Mouse (Mus musculus): ENCODE data around the gene Tdo2. TPM values are rescaled to one million over a fixed set of nuclear protein-coding genes. Genes with fewer than 3 reads are reported as not detected.

The Tdo2 gene
- polyA plus RNA-seq, 1 experiment from 2014 or later, result 0.14 TPM

GRCm38 (mm10) chr3:81985100-81985499 lies 9.1 kb upstream of the Tdo2 start:
- H3K27me3 ChIP-seq, result peaks cover 74% of the 10 kb centered on the region
- ATAC-seq (no peak), DNase-seq (ENCODE audit: low read depth, low spot score) (no peak)
- CTCF ChIA-PET, result no interaction called here
- in situ Hi-C loops (cut with MboI; ENCODE audit: low pct_unique_long_range_greater_than_20kb), result no loop called here
- TF ChIP-seq CTCF (IDR thresholded peaks at IDR 0.05), result no peak
- POLR2A ChIA-PET, result no interaction called here

DNA sequence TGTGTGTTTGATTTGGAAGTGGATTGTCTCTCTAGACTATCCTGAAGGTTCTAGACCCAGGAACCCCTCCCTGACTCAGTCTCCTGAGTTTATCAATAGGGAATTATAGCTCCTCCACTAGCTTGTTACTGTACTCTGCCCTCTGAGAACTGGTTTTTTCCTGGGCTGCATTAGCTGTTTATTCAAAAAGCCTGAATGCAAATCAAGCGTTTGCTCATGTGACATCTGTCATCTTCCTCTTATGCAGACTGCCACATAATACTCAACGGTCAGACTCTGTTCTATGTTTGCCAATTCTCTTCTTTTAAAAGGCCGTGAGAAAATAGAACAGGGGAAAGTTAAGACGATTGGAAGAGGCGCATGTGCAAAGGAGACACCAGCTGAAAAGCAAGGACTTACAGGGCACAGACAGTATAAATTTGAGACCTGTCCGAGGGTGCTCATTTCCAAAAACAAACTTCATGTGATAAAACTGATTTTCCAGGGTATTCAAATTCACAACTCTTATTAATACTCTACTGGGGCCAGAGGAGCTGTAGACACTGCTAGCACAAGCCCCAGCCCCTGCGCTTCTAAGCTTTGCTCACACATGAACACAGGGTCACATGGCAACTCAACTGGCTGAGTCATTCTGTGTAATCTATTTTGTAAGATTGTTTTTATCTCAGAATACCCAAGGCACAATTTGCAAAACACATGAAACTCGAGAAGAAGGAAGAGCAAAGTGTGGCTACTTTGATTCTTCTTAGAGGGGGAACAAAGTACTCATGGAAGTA lies 7.3 kb upstream of the Tdo2 start:
- ChIA-PET POLR2A (no interaction called here), CTCF (interaction anchor here (0.7 to 1.7 kb wide), 2 partner anchors 10 to 16 kb away, joined by 3 to 4 read pairs; no protein-coding TSS in a partner anchor)
- ATAC-seq, result no peak
- no peak for TF ChIP-seq CTCF (IDR thresholded peaks at IDR 0.05)
- in situ Hi-C loops (cut with MboI; ENCODE audit: low pct_unique_long_range_greater_than_20kb), result no loop called here
- DNase-seq (ENCODE audit: low read depth, low spot score), result no peak
- peaks cover 77% of the 10 kb centered on the region for H3K27me3 ChIP-seq

- ATAC-seq, result no peak
- POLR2A ChIA-PET, result no interaction called here
- in situ Hi-C loops (cut with MboI; ENCODE audit: low pct_unique_long_range_greater_than_20kb), result no loop called here
- TF ChIP-seq CTCF (IDR thresholded peaks at IDR 0.05), result no peak
- CTCF ChIA-PET, result no interaction called here
- peaks cover 81% of the 10 kb centered on the region for H3K27me3 ChIP-seq
- no peak for DNase-seq (ENCODE audit: low read depth, low spot score)
Observed at GRCm38 (mm10) chr3:81981990-81982389, 6.0 kb upstream of the Tdo2 start, which contains the start of gene Asic5. TSS of gene Asic5 (plus strand) at chr3:81982290.

DNA sequence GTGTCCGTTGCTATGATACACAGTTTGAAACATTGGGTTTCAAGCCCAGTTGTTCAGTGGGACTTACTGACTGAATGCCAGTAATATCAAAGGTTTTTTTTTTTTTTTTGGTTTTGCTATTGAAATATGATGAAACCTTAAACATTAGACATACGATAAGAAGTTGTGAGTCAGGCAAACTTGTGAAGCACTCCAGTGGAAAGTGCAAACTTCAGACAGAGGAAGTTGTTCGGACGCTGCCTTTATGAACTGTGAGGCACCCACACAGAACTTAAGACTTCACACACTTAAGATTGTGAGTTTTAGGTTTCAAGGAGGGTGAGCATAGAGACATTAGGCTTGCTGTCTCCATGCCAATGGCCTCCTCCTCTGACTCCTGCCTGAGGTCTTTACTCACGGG lies 5.6 kb upstream of the Tdo2 start:
- in situ Hi-C loops (cut with MboI; ENCODE audit: low pct_unique_long_range_greater_than_20kb), result no loop called here
- ChIA-PET POLR2A (no interaction called here), CTCF (no interaction called here)
- ATAC-seq, result no peak
- no peak for DNase-seq (ENCODE audit: low read depth, low spot score)
- TF ChIP-seq CTCF (IDR thresholded peaks at IDR 0.05), result no peak
- H3K27me3 ChIP-seq, result peaks cover 78% of the 10 kb centered on the region

- ChIA-PET CTCF (interaction anchor here (1.1 to 1.6 kb wide), 3 partner anchors 10 to 43 kb away, joined by 3 to 4 read pairs (median 3); partner anchors contain the start of gene Ctso), POLR2A (no interaction called here)
- ATAC-seq (no peak), DNase-seq (ENCODE audit: low read depth, low spot score) (no peak)
- no peak for TF ChIP-seq CTCF (IDR thresholded peaks at IDR 0.05)
- peaks cover 74% of the 10 kb centered on the region for H3K27me3 ChIP-seq
- in situ Hi-C loops (cut with MboI; ENCODE audit: low pct_unique_long_range_greater_than_20kb), result no loop called here
Observed at GRCm38 (mm10) chr3:81975607-81976006, 395 bp downstream of the Tdo2 start.

DNA sequence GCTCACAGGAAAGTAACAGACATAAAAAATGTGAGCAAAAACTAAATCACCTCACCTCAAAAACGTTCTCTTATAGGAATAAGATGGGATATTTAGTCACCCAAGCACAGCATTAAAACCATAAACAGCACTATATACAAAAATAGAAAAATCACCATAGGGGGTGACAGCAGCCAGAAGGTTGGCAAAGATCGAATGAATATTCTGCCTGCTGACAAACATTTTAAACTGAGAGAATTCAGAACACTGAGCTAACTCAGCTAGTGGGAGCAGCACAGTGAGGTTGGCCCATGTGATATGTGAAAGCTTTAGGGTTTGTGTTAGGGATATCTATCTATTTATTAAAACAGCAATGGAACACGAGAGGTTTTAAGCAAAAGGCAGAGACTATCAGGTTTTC lies 11.4 kb downstream of the Tdo2 start:
- ATAC-seq, result no peak
- in situ Hi-C loops (cut with MboI; ENCODE audit: low pct_unique_long_range_greater_than_20kb), result no loop called here
- ChIA-PET CTCF (interaction anchor here (1.0 kb wide), 1 partner anchor 17 kb away, joined by 3 read pairs; no protein-coding TSS in a partner anchor), POLR2A (no interaction called here)
- no peak for DNase-seq (ENCODE audit: low read depth, low spot score)
- peaks cover 62% of the 10 kb centered on the region for H3K27me3 ChIP-seq
- no peak for TF ChIP-seq CTCF (IDR thresholded peaks at IDR 0.05)

- CTCF ChIA-PET, result no interaction called here
- no peak for DNase-seq (ENCODE audit: low read depth, low spot score)
- no peak for TF ChIP-seq CTCF (IDR thresholded peaks at IDR 0.05)
- in situ Hi-C loops (cut with MboI; ENCODE audit: low pct_unique_long_range_greater_than_20kb), result no loop called here
- POLR2A ChIA-PET, result no interaction called here
- ATAC-seq, result no peak
- H3K27me3 ChIP-seq, result peaks cover 55% of the 10 kb centered on the region
Observed at GRCm38 (mm10) chr3:81963768-81964167, 12.2 kb downstream of the Tdo2 start.

GRCm38 (mm10) chr3:81961336-81961735 lies 14.7 kb downstream of the Tdo2 start:
- CTCF ChIA-PET, result no interaction called here
- DNase-seq (ENCODE audit: low read depth, low spot score) (no peak), ATAC-seq (no peak)
- in situ Hi-C loops (cut with MboI; ENCODE audit: low pct_unique_long_range_greater_than_20kb), result no loop called here
- no peak for TF ChIP-seq CTCF (IDR thresholded peaks at IDR 0.05)
- H3K27me3 ChIP-seq, result peaks cover 31% of the 10 kb centered on the region
- POLR2A ChIA-PET, result no interaction called here

DNA sequence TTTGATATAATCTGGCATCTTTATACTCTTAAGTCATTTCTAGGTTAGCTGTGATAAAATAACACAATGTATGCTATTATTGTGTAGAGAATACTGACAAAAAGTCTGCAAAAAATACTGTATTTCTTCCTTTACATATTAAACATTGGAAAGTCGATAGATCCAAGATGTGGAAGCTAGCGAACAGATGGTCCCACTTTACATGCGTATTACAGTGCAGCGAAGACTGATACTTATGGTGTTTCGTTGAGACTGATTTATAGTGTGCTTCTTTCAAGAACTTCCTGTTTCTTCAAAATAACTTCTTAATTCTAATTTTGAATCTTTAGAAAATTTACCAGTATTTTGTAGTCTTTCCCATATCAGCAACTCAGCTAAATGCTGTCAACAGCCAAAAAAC lies 18.5 kb downstream of the Tdo2 start:
- no peak for TF ChIP-seq CTCF (IDR thresholded peaks at IDR 0.05)
- ATAC-seq (no peak), DNase-seq (ENCODE audit: low read depth, low spot score) (no peak)
- ChIA-PET CTCF (interaction anchor here (1.0 kb wide), 1 partner anchor 14 kb away, joined by 3 read pairs; no protein-coding TSS in a partner anchor), POLR2A (interaction anchor here (0.7 kb wide), 1 partner anchor 16 kb away, joined by 3 read pairs; no protein-coding TSS in a partner anchor)
- in situ Hi-C loops (cut with MboI; ENCODE audit: low pct_unique_long_range_greater_than_20kb), result no loop called here
- no peaks in the 10 kb centered on the region for H3K27me3 ChIP-seq

- in situ Hi-C loops (cut with MboI; ENCODE audit: low pct_unique_long_range_greater_than_20kb), result no loop called here
- no peak for TF ChIP-seq CTCF (IDR thresholded peaks at IDR 0.05)
- no peak for DNase-seq (ENCODE audit: low read depth, low spot score)
- ChIA-PET CTCF (no interaction called here), POLR2A (no interaction called here)
- no peaks in the 10 kb centered on the region for H3K27me3 ChIP-seq
- ATAC-seq, result no peak
Observed at GRCm38 (mm10) chr3:81951785-81952184, 24.2 kb downstream of the Tdo2 start.

- ATAC-seq (no peak), DNase-seq (ENCODE audit: low read depth, low spot score) (no peak)
- no peak for TF ChIP-seq CTCF (IDR thresholded peaks at IDR 0.05)
- in situ Hi-C loops (cut with MboI; ENCODE audit: low pct_unique_long_range_greater_than_20kb), result no loop called here
- H3K27me3 ChIP-seq, result no peaks in the 10 kb centered on the region
- ChIA-PET POLR2A (no interaction called here), CTCF (no interaction called here)
Observed at GRCm38 (mm10) chr3:81949048-81949447, 27.0 kb downstream of the Tdo2 start.
